Mouse (Mus musculus) kidney, postnatal 14 days (tissue): ENCODE measurements around the gene Hectd1.

Source experiments
- DNase-seq: peaks from one replicate; pipeline ENCODE4 v3.0.0; 2022; ENCODE audit warnings: mixed read lengths

Hectd1 gene

DNA sequence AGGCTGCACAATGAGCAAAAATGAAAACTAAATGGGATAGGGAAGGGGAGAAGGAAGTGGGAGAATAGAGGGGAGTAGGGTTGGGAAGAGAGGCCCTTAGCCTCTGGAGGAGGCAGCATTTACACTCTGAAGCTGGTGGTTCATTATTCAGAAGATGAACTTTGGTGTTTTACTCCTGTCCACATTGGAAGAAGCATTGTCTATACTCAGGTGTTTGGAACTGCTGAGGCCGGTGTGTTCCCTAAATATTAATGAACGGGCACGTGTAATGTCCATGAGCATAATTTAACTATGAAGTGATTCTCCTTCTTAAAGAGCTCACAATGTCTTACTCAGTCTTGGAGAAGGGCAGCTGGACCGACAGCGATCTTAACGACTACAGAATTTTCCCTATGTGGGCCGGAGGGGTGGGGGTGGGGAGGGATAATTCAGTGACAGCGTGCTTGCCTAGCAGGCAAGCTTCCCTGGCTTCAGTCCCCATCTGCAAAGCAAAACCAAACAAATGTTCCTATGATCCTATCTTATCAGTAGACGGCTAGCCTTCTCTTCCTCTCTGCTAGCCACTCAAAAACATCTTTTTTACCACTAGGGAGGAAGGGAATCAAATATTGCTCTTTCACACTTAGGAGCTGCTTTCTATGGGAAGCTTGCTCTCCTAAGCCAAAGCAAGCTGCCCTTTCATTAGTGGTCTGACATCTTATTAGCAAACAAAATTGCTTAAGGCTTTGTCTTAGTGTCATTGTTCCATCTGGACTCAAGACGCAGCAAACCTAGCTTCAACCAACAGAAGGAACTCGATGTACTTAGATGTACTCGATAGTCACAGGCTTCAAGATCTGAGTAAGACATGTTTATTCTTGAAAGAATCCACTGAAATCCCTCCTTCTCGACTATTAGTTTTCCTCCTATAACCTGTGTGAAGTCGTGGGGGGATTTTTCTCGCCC lies 14.5 kb upstream of the Hectd1 start:
- no peak for DNase-seq

DNA sequence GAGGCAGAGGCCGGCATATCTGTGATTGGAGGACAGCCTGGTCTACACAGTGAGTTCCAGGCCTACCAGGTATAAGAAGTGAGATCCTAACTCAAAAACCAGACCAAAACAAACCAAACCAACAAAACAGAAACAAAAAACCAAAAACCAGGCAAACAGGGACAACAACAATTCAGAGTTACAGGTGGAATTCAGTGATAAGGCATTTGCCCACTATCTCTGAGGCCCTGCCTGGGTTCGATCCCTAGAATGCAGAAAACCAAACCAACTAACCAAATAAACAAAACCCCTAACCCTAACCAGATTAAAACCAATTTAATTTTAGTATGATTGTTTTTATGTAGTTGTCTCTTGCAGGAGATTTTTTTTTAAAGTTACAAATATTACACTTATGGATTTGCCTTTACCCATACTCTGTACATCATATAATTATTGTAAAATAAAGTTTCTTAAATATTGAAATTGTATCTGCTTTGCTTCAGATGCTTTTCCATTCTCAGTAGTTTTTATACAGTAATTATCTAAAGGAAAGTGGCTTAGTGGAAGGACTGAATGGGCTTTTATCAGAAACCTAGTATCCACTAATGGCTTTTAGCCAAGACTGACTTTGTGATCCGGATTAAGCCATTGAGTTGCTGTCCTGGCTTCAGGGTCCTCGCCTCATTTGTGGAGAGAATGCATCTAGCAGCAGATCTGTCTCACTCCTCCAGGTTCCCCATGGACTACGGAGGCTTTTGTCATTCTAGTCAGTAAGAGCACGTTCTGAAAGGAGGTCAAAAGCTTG lies 12.9 kb upstream of the Hectd1 start:
- DNase-seq = no peak

DNA sequence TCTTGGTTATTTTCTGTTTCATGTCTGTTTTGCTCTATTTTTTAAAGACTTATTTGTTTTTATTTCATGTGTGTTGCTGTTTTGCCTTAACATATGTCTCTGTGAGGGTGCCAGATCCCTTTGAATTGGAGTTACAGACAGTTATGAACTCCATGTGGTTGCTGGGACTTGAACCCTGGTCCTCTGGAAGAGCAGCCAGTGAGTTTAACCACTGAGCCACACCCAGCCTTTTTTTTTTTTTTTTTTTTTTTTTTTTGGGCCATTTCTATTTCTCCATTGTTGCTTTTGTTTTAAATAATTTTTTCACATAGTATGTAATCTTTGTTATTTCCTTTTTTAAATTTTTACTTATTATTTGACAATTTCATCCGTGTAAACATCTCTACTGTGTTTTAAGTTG lies 10.5 kb upstream of the Hectd1 start:
- no peak for DNase-seq

DNA sequence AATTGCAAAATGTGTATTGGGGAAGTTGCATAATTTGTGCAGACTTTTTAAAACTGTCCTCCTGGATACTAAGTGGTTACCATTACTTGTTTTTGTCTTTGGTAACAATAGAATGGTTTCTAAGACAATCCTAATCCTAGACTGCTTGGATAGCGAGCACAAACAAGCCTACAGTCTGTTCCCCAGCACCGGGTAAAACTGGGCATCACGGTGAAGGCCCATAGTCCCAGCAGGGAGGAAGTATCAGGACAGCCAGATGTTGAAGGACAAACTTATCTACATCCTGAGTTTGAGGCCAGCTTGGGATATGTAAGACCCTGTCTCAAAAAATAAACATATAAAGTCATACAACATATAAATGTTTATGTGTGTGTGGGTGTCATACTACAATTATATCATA lies 5.9 kb upstream of the Hectd1 start:
- DNase-seq = no peak

DNA sequence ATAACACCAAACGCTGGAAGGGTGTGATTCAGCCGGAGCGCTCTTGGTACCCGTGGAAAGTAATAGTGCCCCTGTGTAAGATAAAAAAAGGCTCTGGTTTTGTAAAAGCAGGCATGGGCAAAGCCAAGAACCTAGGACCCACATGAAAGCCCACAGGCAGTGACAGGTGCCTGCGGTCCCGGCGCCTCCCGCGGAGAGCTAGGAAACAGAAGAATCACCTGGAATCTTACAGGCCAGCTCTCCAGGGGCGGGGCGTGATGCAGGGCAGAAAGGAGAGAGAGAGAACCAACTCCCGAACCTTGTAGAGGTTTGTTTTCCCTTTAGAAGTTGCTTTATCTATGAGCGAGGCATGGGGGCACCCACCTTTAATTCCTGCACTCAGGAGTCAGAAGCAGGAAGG lies 2.6 kb upstream of the Hectd1 start:
- DNase-seq = no peak

DNA sequence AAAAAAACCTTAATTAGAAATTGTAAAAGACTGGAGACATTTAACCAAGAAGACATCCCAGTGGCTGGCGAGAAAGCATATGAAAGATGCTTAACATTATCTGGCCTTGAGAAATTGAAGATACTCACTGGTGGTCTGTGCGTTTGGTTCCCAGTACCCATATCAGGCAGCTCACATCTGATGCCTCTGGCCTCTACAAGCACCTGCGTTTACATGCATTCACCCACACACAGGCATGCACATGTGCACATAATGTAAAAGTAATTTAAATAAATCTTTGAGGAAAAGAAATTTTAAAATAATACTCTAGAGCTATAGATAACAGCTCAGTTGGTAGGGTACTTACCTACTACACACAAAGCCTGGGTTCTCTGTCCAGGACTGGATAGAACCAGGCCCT lies 2.0 kb upstream of the Hectd1 start:
- DNase-seq = no peak

DNA sequence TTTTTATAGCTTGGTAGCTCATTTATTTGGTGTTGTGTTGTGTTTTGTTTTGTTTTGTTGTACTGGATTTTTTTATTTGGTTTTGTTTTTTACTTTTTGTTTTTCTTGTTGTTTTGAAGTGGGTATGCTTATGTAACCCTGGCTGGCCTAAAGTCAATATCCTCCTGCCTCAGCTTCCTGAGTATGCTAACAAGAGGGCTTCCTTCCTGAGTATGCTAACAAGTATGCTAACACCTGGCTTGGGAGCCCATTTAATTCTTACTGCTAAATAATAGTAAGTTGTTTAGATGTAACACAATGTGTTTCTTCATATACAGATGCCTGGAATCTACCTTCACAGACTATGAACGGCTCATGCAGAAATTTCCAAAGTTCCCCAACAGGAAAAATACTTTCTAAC lies 1.3 kb upstream of the Hectd1 start:
- DNase-seq = no peak

DNA sequence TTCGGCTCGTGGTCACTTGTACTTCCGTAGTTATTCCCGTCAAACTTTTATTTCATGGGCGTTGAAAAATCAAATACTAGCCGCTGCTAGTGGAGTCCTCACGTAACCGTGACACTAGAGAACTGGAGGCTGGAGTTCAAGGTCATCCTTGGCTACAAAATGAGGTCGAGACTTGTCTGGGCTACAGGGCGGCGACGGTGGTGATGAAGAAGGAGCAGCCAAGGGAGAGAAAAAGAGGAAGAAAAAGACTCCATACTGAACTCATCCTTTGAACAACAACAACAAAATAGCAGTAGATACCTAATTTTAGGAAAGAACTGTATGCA lies 704 bp upstream of the Hectd1 start:
- no peak for DNase-seq

DNA sequence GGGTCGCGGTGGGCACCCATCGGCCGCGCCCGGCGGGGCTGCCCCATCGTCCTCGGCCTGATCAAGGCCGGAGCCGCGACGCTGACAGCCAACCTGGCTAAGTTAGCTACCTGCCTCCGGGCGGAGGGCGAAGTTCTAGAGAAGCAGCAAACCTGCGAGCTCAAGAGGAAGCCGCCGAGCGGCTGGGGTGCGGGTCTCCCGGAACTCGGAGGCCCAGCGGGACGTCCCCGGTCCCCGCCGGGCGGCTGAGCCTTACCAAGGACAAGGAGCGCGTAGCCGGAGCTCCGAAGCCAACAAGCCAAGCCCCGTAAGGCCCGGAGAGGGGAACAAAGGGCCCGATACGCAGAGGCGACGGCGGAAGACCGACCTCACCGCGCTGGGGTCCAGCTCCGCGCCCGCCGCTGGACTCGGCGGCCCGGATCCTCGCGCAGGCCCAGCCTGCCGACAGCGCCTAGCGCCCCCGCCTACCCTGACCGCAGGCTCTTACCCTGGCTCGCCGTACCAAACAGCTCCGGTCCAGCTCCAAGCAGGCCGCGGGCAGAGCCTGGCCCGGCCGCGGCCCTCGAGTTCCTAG lies 533 bp downstream of the Hectd1 start:
- peak; percentile 74 for DNase-seq

DNA sequence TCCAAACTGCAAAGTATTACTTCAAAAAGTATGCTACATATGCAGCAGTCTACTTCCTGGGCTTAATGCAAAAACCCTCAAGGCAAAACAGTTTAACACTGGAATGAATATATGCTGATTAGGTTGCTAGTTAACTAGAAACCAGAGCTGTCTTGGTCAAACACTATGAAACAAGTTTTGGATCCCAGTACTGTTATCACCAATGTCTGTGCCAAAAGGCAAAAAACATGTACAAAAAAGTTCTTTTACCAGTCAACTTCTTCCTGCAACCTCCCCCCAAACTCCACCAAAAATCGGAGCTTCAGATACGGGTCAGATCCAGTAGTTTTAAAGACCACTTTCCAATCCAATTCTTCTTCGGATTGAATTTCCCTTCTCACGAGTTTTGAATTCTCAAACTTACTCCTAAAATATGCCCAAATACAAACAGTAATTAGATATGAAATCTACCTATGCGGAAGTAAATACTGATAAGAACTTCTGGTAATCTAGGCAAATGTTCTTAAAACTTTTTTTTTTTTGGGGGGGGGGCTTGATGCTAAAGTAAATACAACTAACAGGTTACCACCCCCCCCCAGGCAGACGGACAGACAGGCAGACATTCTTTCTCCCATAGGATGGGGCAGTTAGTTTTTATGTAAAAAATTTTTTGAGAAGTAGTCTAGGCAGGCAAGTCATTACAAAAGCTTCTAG lies 1.2 kb downstream of the Hectd1 start:
- no peak for DNase-seq

DNA sequence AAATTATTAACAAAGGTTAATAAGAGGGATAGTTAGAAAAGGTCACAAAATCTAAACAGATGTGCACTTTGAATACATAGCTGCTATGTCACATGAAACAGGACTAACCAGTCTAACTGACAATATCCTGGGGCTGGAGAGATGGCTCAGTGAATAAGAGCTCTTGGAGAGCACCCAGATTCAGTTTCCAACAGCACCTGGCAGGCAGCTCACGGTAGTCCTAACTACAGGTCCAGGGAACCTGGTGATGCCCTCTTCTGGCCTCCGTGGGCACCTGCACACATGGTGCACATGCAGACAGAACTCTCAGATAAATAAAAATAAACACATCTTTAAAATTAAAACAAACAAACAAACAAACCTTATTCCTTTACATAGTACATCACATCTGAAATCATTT lies 4.0 kb downstream of the Hectd1 start:
- DNase-seq = peak; percentile 19

DNA sequence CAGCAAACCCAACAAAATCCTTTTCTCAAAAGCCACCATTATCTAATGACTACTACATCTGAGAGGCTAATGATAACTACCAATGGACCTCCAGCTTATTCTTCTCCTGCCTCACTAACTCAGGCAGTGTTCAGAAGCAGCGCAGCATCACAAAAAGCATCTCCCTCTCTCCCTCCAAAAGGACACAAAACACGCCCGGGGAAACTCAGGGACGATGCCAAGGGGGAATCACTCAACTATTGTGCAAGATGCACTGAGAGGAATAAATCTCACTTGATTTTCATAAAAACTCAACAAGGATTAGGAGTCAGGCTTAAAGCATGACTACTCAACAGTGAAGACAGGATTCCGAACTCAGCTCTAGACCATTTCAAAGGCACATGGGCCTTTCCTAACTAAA lies 6.0 kb downstream of the Hectd1 start:
- DNase-seq = no peak

DNA sequence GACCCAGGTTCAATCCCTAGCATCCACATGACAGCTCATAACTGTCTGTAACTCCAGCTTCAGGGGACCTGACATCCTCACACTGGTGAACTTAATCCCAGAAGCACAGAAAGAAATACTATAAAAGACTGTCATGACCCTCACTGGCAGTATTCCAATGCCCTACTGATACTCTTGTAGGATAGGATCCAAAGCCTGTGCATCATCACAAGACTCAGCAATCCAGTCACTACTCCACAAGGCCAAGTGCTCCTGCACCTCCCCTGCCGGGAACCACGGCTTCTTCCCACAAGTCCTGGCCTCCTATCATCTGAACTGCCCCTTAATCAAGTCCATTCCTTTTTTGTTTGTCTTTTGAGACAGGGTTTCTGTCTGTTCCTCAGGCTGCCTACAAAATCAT lies 6.5 kb downstream of the Hectd1 start:
- no peak for DNase-seq

DNA sequence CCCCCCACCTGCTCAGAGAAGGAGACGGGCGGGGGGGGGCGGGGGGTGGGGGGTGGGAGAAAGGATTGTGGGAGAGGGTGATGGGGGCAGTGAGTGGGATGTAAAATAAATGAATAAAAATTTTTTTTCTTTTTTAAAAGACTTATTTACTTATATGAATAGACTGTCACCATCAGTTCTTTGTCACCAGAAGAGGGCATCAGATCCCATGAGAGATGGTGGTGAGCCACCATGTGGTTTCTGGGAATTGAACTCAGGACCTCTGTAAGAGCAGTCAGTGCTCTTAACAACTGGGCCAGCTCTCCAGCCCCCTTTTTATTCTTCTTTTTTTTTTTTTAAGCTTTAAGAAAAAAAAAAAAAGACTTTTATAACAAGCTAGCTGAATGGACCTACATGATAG lies 7.1 kb downstream of the Hectd1 start:
- no peak for DNase-seq

DNA sequence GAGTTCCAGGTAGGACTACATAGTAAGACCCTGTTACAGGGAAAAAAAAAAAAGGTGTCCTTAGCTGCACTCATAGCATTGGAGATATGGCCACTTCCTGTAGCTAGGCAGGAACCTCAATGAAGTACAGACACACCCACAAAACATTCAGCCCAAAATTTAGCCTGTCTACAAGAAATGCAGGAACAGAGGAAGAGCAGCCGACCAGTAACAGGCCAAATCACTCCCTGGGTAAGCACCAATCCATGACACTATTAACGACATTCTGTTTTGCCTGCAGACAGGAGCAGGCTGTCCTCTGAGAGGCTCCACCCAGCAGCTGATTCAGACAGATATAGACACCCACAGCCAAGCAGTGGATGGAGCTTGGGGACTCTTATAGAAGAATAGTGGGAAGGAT lies 8.1 kb downstream of the Hectd1 start:
- no peak for DNase-seq

DNA sequence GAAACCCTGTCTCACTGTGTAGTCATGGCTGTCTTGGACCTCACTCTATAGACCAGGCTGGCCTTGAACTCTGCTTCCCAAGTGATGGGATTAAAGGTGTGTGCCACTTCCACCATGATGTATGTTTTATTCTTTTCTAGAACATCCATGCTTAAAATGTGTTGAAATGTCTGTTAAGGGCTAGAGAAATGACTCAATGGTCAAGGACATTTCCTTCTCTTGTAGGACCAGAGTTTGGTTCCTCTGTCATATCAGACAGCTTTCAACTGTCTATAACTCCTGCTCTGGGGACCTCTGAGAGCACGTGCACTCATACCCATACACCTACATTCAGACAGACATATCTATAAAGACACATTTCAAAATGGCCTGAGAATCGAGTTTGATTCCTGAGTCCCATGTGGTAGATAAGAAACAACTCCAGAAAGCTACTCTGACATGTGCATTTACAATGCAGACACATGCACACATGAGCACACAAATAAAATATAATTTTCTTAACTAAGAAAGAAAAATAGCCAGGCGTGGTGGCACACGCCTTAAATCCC lies 9.3 kb downstream of the Hectd1 start:
- DNase-seq = no peak

DNA sequence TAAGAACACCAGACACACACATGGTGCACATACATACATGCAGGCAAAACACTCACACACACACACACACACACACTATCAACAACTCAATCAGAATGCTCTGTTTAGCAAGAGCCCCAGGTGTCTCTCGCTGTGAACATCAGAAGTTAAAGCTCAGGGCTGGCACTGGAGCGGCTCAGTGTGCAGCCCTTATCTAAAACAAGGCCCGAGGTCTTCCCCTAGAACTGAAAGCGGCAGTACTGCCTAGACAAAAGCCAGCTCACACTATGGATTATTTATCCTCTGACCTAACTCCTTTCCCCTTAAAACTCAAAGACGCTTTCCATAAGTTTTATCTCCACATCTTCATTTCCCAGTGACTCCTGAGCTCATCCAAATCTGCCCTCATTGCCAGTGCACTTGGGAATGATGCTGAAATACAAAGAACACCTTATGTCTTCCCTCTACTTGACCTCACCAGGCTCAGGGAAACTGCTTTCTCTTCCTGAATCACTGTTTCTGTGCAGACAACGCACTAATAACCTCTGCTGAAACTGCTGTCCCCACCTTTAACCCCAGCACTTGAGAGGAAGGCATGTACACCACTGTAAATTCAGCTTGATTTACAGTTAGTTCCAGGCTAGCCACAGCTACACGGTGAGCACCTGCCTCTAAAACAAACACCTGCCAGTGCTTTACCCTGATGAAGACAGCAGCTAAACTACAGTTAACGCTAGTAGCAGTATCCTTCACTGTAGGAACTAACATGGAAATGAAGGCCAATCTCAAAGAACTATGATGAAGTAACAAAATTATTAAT lies 11.3 kb downstream of the Hectd1 start:
- DNase-seq = no peak

DNA sequence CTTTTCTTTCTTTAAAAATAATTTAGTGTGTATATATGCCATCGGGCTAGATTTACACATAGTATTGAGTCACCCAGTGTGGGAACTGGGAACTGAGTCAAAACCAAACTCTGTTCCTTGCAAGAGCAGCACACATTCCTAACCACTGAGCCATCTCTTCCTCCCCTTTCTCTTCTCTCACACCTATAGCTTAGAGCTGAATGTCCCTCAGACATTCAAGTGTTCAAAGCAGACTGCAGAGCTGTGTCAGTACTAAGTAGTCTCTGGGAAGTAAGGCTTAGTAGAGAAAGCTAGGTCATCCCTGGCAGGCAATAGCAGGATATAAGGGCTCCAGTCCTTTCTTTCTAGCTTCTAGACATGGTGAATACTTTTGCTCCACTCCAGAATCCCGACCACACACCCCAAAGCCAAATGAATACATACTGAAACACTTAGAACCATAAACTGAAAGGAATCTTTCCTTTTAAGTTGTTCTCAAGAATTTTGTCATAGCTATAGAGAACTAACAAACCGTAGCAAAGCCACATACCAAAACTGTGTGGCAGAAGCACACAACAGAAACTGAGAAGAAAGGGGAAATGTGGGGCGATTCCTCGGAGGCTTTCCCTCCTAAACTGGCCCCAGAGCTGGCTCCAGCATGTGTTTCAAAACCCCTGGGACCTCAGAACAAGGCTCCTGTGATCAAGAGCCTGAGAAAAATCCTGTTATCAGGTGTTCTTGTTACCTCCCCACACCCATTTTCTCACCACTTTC lies 17.8 kb downstream of the Hectd1 start:
- no peak for DNase-seq

DNA sequence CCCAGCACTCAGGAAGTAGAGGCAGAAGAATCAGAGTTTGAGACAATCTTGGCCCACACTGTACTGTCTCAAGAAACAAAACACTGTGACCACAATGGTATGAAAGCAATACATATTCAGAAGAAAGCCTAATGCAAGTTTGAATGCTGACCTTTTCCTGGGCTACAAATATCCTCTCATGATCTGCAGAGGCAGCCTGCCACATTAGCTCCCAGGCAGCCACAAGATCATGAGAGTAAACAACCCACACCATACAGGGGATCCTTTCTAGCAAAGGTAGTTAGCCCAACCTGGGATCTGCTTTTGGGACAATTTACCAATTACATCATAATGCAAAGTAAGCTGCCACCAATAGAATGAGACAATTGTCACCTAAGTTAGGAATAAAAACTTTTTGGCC lies 18.8 kb downstream of the Hectd1 start:
- no peak for DNase-seq

DNA sequence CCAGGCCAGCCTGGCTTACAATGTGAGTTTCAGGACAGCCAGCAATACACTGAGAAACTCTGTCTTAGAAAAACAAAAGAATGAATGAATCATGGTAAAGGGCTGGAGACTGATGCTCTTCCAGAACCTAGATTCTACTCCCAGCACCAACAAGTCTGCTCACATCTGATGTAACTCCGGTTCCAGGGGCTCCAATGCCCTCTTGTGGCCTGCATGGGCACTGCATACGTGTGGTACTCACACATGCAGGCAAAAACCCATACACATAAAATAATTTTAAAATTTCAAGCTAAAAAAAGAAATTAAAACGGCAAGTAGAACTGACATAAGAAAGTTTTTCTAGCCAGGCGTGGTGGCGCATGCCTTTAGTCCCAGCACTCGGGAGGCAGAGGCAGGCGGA lies 44.5 kb downstream of the Hectd1 start:
- DNase-seq = peak; percentile 11

DNA sequence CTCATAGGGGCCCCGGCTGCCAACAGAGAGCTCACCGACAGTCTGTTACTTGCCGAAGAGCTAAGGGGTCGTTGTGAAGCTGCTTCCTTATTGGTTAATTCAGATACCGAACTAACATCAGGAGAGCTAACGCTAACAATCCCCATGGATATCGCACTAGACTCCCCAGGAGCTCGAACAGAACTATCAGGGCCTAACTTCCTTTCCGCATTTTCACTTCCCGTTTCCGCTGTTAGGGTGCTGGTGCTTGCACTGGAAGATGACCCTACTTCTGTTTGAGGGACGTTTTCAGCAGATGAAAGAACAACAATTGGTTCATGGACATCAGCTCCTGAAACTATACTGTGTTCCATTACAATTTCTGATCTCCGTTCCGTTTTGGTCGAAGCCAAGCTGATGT lies 60.6 kb downstream of the Hectd1 start:
- no peak for DNase-seq
